Mouse (Mus musculus) layer of hippocampus, adult 9-11 months (tissue): ENCODE measurements around the gene Hcfc2.

ENCODE experiments used
- DNase-seq: peaks from one replicate; pipeline ENCODE4 v3.0.0; 2022

Gene Hcfc2

GRCm38 (mm10) chr10:82695956-82696355 is at the start of gene Hcfc2:
Hcfc2 (plus strand) TSS chr10:82696160.
- DNase-seq: no peak

GRCm38 (mm10) chr10:82647205-82647811 is 48.7 kb upstream of the Hcfc2 start:
- no peak for DNase-seq

- no peak for DNase-seq
Observed at GRCm38 (mm10) chr10:82651221-82651620, 44.7 kb upstream of the Hcfc2 start.

- DNase-seq: no peak
Observed at GRCm38 (mm10) chr10:82652625-82653024, 43.3 kb upstream of the Hcfc2 start.

- no peak for DNase-seq
Observed at GRCm38 (mm10) chr10:82654581-82654980, 41.4 kb upstream of the Hcfc2 start.

GRCm38 (mm10) chr10:82661820-82662219 is 34.1 kb upstream of the Hcfc2 start:
- peak; percentile 80 for DNase-seq

- peak; percentile 78 for DNase-seq
Observed at GRCm38 (mm10) chr10:82662267-82662990, 33.5 kb upstream of the Hcfc2 start.

GRCm38 (mm10) chr10:82663289-82663688 is 32.7 kb upstream of the Hcfc2 start:
- no peak for DNase-seq

GRCm38 (mm10) chr10:82665951-82666350 is 30.0 kb upstream of the Hcfc2 start:
- no peak for DNase-seq

- DNase-seq: peak; percentile 90
Observed at GRCm38 (mm10) chr10:82666436-82667234, 29.3 kb upstream of the Hcfc2 start.

GRCm38 (mm10) chr10:82670205-82670604 is 25.8 kb upstream of the Hcfc2 start:
- DNase-seq: no peak

- peak; percentile 65 for DNase-seq
Observed at GRCm38 (mm10) chr10:82676949-82677348, 19.0 kb upstream of the Hcfc2 start.

- DNase-seq: peak; percentile 92
Observed at GRCm38 (mm10) chr10:82680769-82681168, 15.2 kb upstream of the Hcfc2 start.

- peak; percentile 48 for DNase-seq
Observed at GRCm38 (mm10) chr10:82681639-82682038, 14.3 kb upstream of the Hcfc2 start.

- DNase-seq: no peak
Observed at GRCm38 (mm10) chr10:82685440-82685839, 10.5 kb upstream of the Hcfc2 start.

GRCm38 (mm10) chr10:82689681-82690211 is 6.2 kb upstream of the Hcfc2 start:
- DNase-seq: peak; percentile 62

GRCm38 (mm10) chr10:82690494-82690893 is 5.5 kb upstream of the Hcfc2 start, which contains the start of gene Glt8d2:
Glt8d2 (minus strand) TSS chr10:82690650.
- peak; percentile 38 for DNase-seq

GRCm38 (mm10) chr10:82696453-82697079 is 606 bp downstream of the Hcfc2 start:
- no peak for DNase-seq

GRCm38 (mm10) chr10:82697305-82697898 is 1.4 kb downstream of the Hcfc2 start:
- no peak for DNase-seq

GRCm38 (mm10) chr10:82698712-82699261 is 2.8 kb downstream of the Hcfc2 start:
- DNase-seq: peak; percentile 86

GRCm38 (mm10) chr10:82699296-82699941 is 3.5 kb downstream of the Hcfc2 start:
- DNase-seq: no peak

- no peak for DNase-seq
Observed at GRCm38 (mm10) chr10:82741354-82741753, 45.4 kb downstream of the Hcfc2 start.
